Mouse (Mus musculus): ENCODE measurements at regions not wholly inside any gene's neighbourhood (a gene's known extent, or its start where the extent isn't known, plus 50 kb on each side); places are given as distances from the start of the nearest gene placed in this dataset.

GRCm38 (mm10) chr16:93417831-93418230 is 186.0 kb downstream of the Setd4 start:
- no peak for DNase-seq (ENCODE audit: low read depth)

GRCm38 (mm10) chr16:93392024-93392675 is 211.7 kb downstream of the Setd4 start:
- DNase-seq (ENCODE audit: low read depth): no peak

GRCm38 (mm10) chr16:93387578-93388116 is 216.2 kb downstream of the Setd4 start:
- DNase-seq (ENCODE audit: low read depth): no peak

- no peak for DNase-seq (ENCODE audit: low read depth)
Measured at GRCm38 (mm10) chr16:93384039-93384537, 219.8 kb downstream of the Setd4 start.

GRCm38 (mm10) chr16:93382945-93383344 is 220.9 kb downstream of the Setd4 start:
- DNase-seq (ENCODE audit: low read depth): no peak

- no peak for DNase-seq (ENCODE audit: low read depth)
Measured at GRCm38 (mm10) chr16:93380717-93381671, 222.9 kb downstream of the Setd4 start.

- DNase-seq (ENCODE audit: low read depth): no peak
Measured at GRCm38 (mm10) chr16:93380117-93380516, 223.7 kb downstream of the Setd4 start.

GRCm38 (mm10) chr16:93379611-93380010 is 224.3 kb downstream of the Setd4 start:
- DNase-seq (ENCODE audit: low read depth): no peak

GRCm38 (mm10) chr16:93374669-93375068 is 229.2 kb downstream of the Setd4 start:
- DNase-seq (ENCODE audit: low read depth): no peak

- DNase-seq (ENCODE audit: low read depth): no peak
Measured at GRCm38 (mm10) chr16:93369766-93370146, 234.1 kb downstream of the Setd4 start.

GRCm38 (mm10) chr16:93368824-93369765 is 234.8 kb downstream of the Setd4 start:
- peak; percentile 77 for DNase-seq (ENCODE audit: low read depth)

- DNase-seq (ENCODE audit: low read depth): no peak
Measured at GRCm38 (mm10) chr16:93367995-93368394, 235.9 kb downstream of the Setd4 start.

GRCm38 (mm10) chr16:93367246-93367805 is 236.5 kb downstream of the Setd4 start:
- DNase-seq (ENCODE audit: low read depth): no peak

- DNase-seq (ENCODE audit: low read depth): no peak
Measured at GRCm38 (mm10) chr16:93366383-93366941, 237.4 kb downstream of the Setd4 start.

GRCm38 (mm10) chr16:93365236-93365951 is 238.5 kb downstream of the Setd4 start:
- DNase-seq (ENCODE audit: low read depth): no peak

- DNase-seq (ENCODE audit: low read depth): no peak
Measured at GRCm38 (mm10) chr16:93359772-93360171, 244.1 kb downstream of the Setd4 start.

- no peak for DNase-seq (ENCODE audit: low read depth)
Measured at GRCm38 (mm10) chr16:93358613-93359012, 245.2 kb downstream of the Setd4 start.

- DNase-seq (ENCODE audit: low read depth): no peak
Measured at GRCm38 (mm10) chr16:93358166-93358565, 245.7 kb downstream of the Setd4 start.

- no peak for DNase-seq (ENCODE audit: low read depth)
Measured at GRCm38 (mm10) chr16:93355204-93355899, 248.5 kb downstream of the Setd4 start.

All from gonadal fat pad, adult 2 months (tissue).